Mouse (Mus musculus): ENCODE data around the gene Pxn.

- TF ChIP-seq POLR2A (IDR thresholded peaks at IDR 0.05; ENCODE audit: insufficient read length, low read depth) (no peak), MAX (IDR thresholded peaks at IDR 0.05; ENCODE audit: low read depth) (no peak), POLR2AphosphoS2 (IDR thresholded peaks at IDR 0.05; ENCODE audit: insufficient read length, low read depth) (no peak), E2F4 (IDR thresholded peaks at IDR 0.05; ENCODE audit: insufficient read depth) (no peak), MYOG (IDR thresholded peaks at IDR 0.05; ENCODE audit: control insufficient read depth in 1 of 3, insufficient read depth in 1 of 3, insufficient read length in 2 of 3, low read depth in 2 of 3) (no peak), TCF3 (IDR thresholded peaks at IDR 0.05; ENCODE audit: insufficient read length, low read depth) (no peak), USF1 (IDR thresholded peaks at IDR 0.05; ENCODE audit: low read depth) (no peak), REST (IDR thresholded peaks at IDR 0.05; ENCODE audit: insufficient read depth, insufficient read length) (no peak)
Measured at GRCm38 (mm10) chr5:115548501-115549285, 42.2 kb downstream of the Pxn start.
